Mouse (Mus musculus) ES-Bruce4 (cell line): ENCODE measurements at regions not wholly inside any gene's neighbourhood (a gene's known extent, or its start where the extent isn't known, plus 50 kb on each side); places are given as distances from the start of the nearest gene placed in this dataset.

Experiments used
- H3K27ac ChIP-seq: 2 replicates; pipeline ENCODE4 v1.5.1; 2012; ENCODE audit warnings: low read length, inconsistent platforms; ENCODE audit not compliant: insufficient read depth
- H3K27me3 ChIP-seq: 2 replicates; pipeline ENCODE4 v1.6.1; 2012; ENCODE audit warnings: mild to moderate bottlenecking, low read length, inconsistent platforms; ENCODE audit not compliant: control insufficient read depth, poor library complexity, insufficient read depth, severe bottlenecking
- H3K36me3 ChIP-seq: 2 replicates; pipeline ENCODE4 v1.6.1; 2012; ENCODE audit warnings: inconsistent platforms, mild to moderate bottlenecking, low read length, moderate library complexity; ENCODE audit not compliant: control insufficient read depth, poor library complexity, insufficient read depth, severe bottlenecking
- H3K4me1 ChIP-seq: one replicate; pipeline ENCODE4 v1.8.1; 2011; ENCODE audit warnings: low read length; ENCODE audit not compliant: control insufficient read depth, insufficient read depth
- H3K4me3 ChIP-seq: 2 replicates; pipeline ENCODE4 v1.5.1; 2011; ENCODE audit warnings: low read depth, mild to moderate bottlenecking, low read length
- H3K9ac ChIP-seq: 2 replicates; pipeline ENCODE4 v1.6.1; 2012; ENCODE audit warnings: low read depth, mild to moderate bottlenecking, inconsistent platforms; ENCODE audit not compliant: poor library complexity, severe bottlenecking
- H3K9me3 ChIP-seq: replicated peaks from 2 replicates; pipeline ENCODE4 v1.6.1; 2012; ENCODE audit warnings: mild to moderate bottlenecking, low read length, inconsistent platforms; ENCODE audit not compliant: control insufficient read depth, poor library complexity, insufficient read depth, severe bottlenecking
- CTCF ChIP-seq: IDR thresholded peaks from one replicate; pipeline ENCODE4 v1.8.1; 2011; ENCODE audit warnings: low read depth, low read length
- EP300 ChIP-seq: IDR thresholded peaks from 2 replicates; pipeline ENCODE4 v1.6.1; 2011; ENCODE audit warnings: low read depth, low read length; ENCODE audit not compliant: insufficient read depth
- POLR2A ChIP-seq: IDR thresholded peaks from one replicate; pipeline ENCODE4 v1.8.1; 2011; ENCODE audit warnings: low read length; ENCODE audit not compliant: insufficient read depth

- Histone ChIP-seq H3K27ac (peak overlapping the region; percentile 70), H3K27me3 (no peaks in the 10 kb centered on the region), H3K36me3 (no peaks in the 10 kb centered on the region), H3K9me3 (no peaks in the 10 kb centered on the region), H3K4me3 (no peak overlapping the region), H3K9ac (no peak overlapping the region), H3K4me1 (peaks cover 1% of the 10 kb centered on the region)
- TF ChIP-seq CTCF = no peak
- TF ChIP-seq EP300 = peak; percentile 81
- no peak for TF ChIP-seq POLR2A
These were observed 58.5 kb upstream of the Zfp217 start for GRCm38 (mm10) chr2:170206442-170206754.

GRCm38 (mm10) chr2:170205591-170206441, 57.9 kb upstream of the Zfp217 start:
- Histone ChIP-seq H3K9me3 (no peaks in the 10 kb centered on the region), H3K27ac (peak overlapping the region; percentile 99), H3K9ac (peak overlapping the region; percentile 44), H3K4me3 (peak overlapping the region; percentile 31), H3K27me3 (no peaks in the 10 kb centered on the region), H3K4me1 (peaks cover 1% of the 10 kb centered on the region), H3K36me3 (no peaks in the 10 kb centered on the region)
- TF ChIP-seq CTCF (no peak), POLR2A (no peak), EP300 (peak; percentile 77)

GRCm38 (mm10) chr2:170204768-170205514, 57.0 kb upstream of the Zfp217 start:
- TF ChIP-seq CTCF (no peak), EP300 (no peak), POLR2A (no peak)
- Histone ChIP-seq H3K9ac (peak overlapping the region; percentile 44), H3K4me1 (peaks cover 1% of the 10 kb centered on the region), H3K36me3 (no peaks in the 10 kb centered on the region), H3K27ac (peak overlapping the region; percentile 99), H3K27me3 (no peaks in the 10 kb centered on the region), H3K4me3 (no peak overlapping the region), H3K9me3 (no peaks in the 10 kb centered on the region)

GRCm38 (mm10) chr2:170203496-170203895, 55.6 kb upstream of the Zfp217 start:
- TF ChIP-seq CTCF (no peak), EP300 (no peak), POLR2A (no peak)
- Histone ChIP-seq H3K27me3 (no peaks in the 10 kb centered on the region), H3K27ac (no peak overlapping the region), H3K9me3 (no peaks in the 10 kb centered on the region), H3K4me3 (no peak overlapping the region), H3K36me3 (no peaks in the 10 kb centered on the region), H3K4me1 (peaks cover 1% of the 10 kb centered on the region), H3K9ac (no peak overlapping the region)

- Histone ChIP-seq H3K9ac (peak overlapping the region; percentile 54), H3K27me3 (no peaks in the 10 kb centered on the region), H3K27ac (peak overlapping the region; percentile 89), H3K4me3 (peak overlapping the region; percentile 71), H3K4me1 (no peaks in the 10 kb centered on the region), H3K9me3 (no peaks in the 10 kb centered on the region), H3K36me3 (no peaks in the 10 kb centered on the region)
- TF ChIP-seq POLR2A (peak; percentile 60), CTCF (no peak), EP300 (no peak; the same call in 1 of the 2 replicates)
These were observed 54.0 kb upstream of the Zfp217 start for GRCm38 (mm10) chr2:170201816-170202371.
